Mouse (Mus musculus) mesoderm, embryonic 11.5 days (tissue): ENCODE data around the gene Pde9a.
"Not testable (repeated sequence)": the region's sequence is repeated elsewhere in the genome, so short reads cannot be mapped to it uniquely, and the experiment has no call there.

Experiments used
- DNase-seq: peaks from one replicate; pipeline ENCODE4 v3.0.0-alpha.2; 2012; ENCODE audit warnings: low read depth, low spot score

The Pde9a gene

GRCm38 (mm10) chr17:31385671-31386665, at the start of gene Pde9a:
Gene Pde9a, plus strand, starts transcription at chr17:31386210.
- DNase-seq: peak; percentile 86

GRCm38 (mm10) chr17:31339769-31340168, 46.2 kb upstream of the Pde9a start:
- no peak for DNase-seq

GRCm38 (mm10) chr17:31342191-31342590, 43.8 kb upstream of the Pde9a start:
- DNase-seq: peak; percentile 31

- DNase-seq: peak; percentile 81
Measured at GRCm38 (mm10) chr17:31344172-31344801, 41.7 kb upstream of the Pde9a start.

GRCm38 (mm10) chr17:31344816-31345215, 41.2 kb upstream of the Pde9a start:
- no peak for DNase-seq

GRCm38 (mm10) chr17:31348129-31348528, 37.9 kb upstream of the Pde9a start:
- no peak for DNase-seq

- DNase-seq: no peak
Measured at GRCm38 (mm10) chr17:31349388-31349787, 36.6 kb upstream of the Pde9a start.

- no peak for DNase-seq
Measured at GRCm38 (mm10) chr17:31351984-31352383, 34.0 kb upstream of the Pde9a start.

GRCm38 (mm10) chr17:31353255-31353654, 32.8 kb upstream of the Pde9a start:
- DNase-seq: no peak

GRCm38 (mm10) chr17:31354684-31355083, 31.3 kb upstream of the Pde9a start:
- DNase-seq: not testable (repeated sequence)

GRCm38 (mm10) chr17:31355792-31356502, 30.1 kb upstream of the Pde9a start:
- no peak for DNase-seq

- DNase-seq: no peak
Measured at GRCm38 (mm10) chr17:31360582-31360981, 25.4 kb upstream of the Pde9a start.

- no peak for DNase-seq
Measured at GRCm38 (mm10) chr17:31365586-31366166, 20.3 kb upstream of the Pde9a start.

GRCm38 (mm10) chr17:31370221-31370620, 15.8 kb upstream of the Pde9a start:
- DNase-seq: no peak

- DNase-seq: no peak
Measured at GRCm38 (mm10) chr17:31370931-31371330, 15.1 kb upstream of the Pde9a start.

GRCm38 (mm10) chr17:31377961-31378360, 8.0 kb upstream of the Pde9a start:
- peak; percentile 84 for DNase-seq

- no peak for DNase-seq
Measured at GRCm38 (mm10) chr17:31378361-31378761, 7.6 kb upstream of the Pde9a start.

GRCm38 (mm10) chr17:31379086-31379485, 6.9 kb upstream of the Pde9a start:
- DNase-seq: no peak

GRCm38 (mm10) chr17:31379863-31380262, 6.1 kb upstream of the Pde9a start:
- DNase-seq: peak; percentile 37

GRCm38 (mm10) chr17:31383320-31383719, 2.7 kb upstream of the Pde9a start:
- no peak for DNase-seq

- peak; percentile 60 for DNase-seq
Measured at GRCm38 (mm10) chr17:31384968-31385627, 912 bp upstream of the Pde9a start.
